In the genomic region with DNA sequence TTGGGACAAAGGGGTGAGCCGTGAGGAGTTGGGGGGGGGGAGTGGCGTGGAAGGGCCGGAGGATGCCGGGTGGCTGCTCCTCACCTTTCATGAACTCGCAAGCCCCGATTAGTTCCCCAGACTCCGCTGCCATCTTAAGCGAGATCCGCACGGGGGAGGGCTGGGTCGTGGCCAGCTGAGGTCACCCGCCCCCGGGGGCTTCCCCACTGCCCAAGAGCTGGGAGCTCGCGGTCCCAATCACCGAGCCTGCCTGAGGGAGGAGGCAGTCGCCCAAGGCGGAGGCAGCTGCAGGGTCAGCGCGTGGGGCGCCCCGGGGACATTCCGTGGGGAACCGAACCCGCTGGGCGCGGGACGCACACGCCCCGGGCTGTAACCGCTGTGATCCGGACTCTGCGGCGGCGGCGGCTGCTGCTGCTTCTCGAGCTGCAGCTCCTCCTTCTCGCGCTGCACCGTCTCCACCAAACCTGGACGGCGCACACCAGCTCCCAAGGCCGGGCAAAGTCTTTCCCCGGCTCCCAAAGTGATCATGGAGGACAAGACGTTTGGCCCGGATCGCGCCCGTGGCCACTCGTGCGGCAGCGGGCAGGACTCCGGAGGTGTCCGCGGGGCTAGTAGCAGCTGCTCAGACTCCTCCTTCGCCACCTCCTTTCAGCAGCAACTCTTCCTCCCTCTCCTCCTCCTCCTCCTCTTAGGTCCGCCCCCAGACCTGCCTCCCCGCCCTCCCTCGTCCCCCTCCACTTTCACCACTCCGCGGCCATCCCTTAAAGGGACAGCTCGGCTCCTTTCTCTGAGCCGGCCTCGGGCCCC, we compare ENCODE assay signal across 8 mouse cellular contexts. TPM values are rescaled to one million over a fixed set of nuclear protein-coding genes. Genes with fewer than 3 reads are reported as not detected.
A peak's percentile ranks its signal among the peaks of the same experiment; 100 is the strongest.
DNase-seq lines count a peak whose midpoint lies in the region; ATAC-seq lines count a peak whose summit lies in the region.

Gene Cdc14a, minus strand, starts transcription at position 680 of the 807 bp plus-strand sequence.

- no peaks in the 10 kb centered on the region for H3K9me3 ChIP-seq in hindbrain, embryonic 14.5 days (ENCODE audit: control insufficient read depth, low read length)
- H3K9me3 ChIP-seq in megakaryocyte, embryonic 14.5 days, result no peaks in the 10 kb centered on the region

- DNase-seq in cerebellum, postnatal 25 days, result peak; percentile 70 to 77
- DNase-seq in frontal cortex, postnatal 25 days (ENCODE audit: low spot score in 2 of 2), result peak; percentile 33 to 36
- DNase-seq in hindbrain, embryonic 14.5 days (ENCODE audit: low spot score), result peak; percentile 78
- DNase-seq in left cerebral cortex, adult 8-10 months (ENCODE audit: low spot score in 2 of 2), result peak; percentile 46 to 71
- peak; percentile 60 for DNase-seq in right cerebral cortex, postnatal 14 days
- peak; percentile 67 to 73 for DNase-seq in urinary bladder, postnatal 4 days (ENCODE audit: low spot score in 2 of 2)

- no peaks in the 10 kb centered on the region for H3K27me3 ChIP-seq in hindbrain, embryonic 14.5 days (ENCODE audit: control insufficient read depth, insufficient read depth, low read length)
- H3K27me3 ChIP-seq in megakaryocyte, embryonic 14.5 days (replicated peaks), result no peaks in the 10 kb centered on the region

- ATAC-seq in activated CD4-positive, CD25-positive, alpha-beta regulatory T cell, adult 4 months, result peak; percentile 38
- peak; percentile 93 for ATAC-seq in hindbrain, embryonic 14.5 days (ENCODE audit: low FRiP score)

- under 1% methylated on average over 63 of the region's 64 CpGs for WGBS in hindbrain, embryonic 14.5 days

- H3K9ac ChIP-seq in hindbrain, embryonic 14.5 days, result peak within 1 kb of the TSS; percentile 70

- H3K4me3 ChIP-seq in hindbrain, embryonic 14.5 days (replicated peaks; ENCODE audit: low read length), result peak within 1 kb of the TSS; percentile 70
- H3K4me3 ChIP-seq in megakaryocyte, embryonic 14.5 days (replicated peaks), result peak within 1 kb of the TSS; percentile 97

- H3K36me3 ChIP-seq in hindbrain, embryonic 14.5 days (replicated peaks; ENCODE audit: control insufficient read depth, insufficient read depth), result no peaks in the 10 kb centered on the region
- H3K36me3 ChIP-seq in megakaryocyte, embryonic 14.5 days (replicated peaks; ENCODE audit: low read length), result peaks cover 37% of the 10 kb centered on the region

- peaks cover 11% of the 10 kb centered on the region for H3K4me1 ChIP-seq in hindbrain, embryonic 14.5 days (replicated peaks; ENCODE audit: control insufficient read depth, insufficient read depth, low read length)
- H3K4me1 ChIP-seq in megakaryocyte, embryonic 14.5 days, result peaks cover 52% of the 10 kb centered on the region

- H3K27ac ChIP-seq in hindbrain, embryonic 14.5 days, result peak within 1 kb of the TSS; percentile 83

- H3K4me2 ChIP-seq in hindbrain, embryonic 14.5 days (replicated peaks), result peak within 1 kb of the TSS; percentile 78

RNA-seq across cellular contexts. Expression of gene Cdc14a, which starts in this region (rescaled TPM):
- polyA plus RNA-seq in activated CD4-positive, CD25-positive, alpha-beta regulatory T cell, adult 4 months (2017; shearing (Covaris generic)), result 10 to 100 TPM; 12.0 to 12.1 TPM
- 4.1 TPM in 2 replicates for polyA plus RNA-seq in hindbrain, embryonic 14.5 days (2014; fragmentation: Nextera tagmentation; extraction: Ambion mirVana)
- total RNA-seq in left cerebral cortex, adult 8-10 months (2022), result 1 to 10 TPM; 4.5 to 6.6 (median 5.5) TPM
- 0.91 and 2.2 TPM in 2 replicates for polyA plus RNA-seq in megakaryocyte, embryonic 14.5 days (2012; ENCODE audit: insufficient read depth, low replicate concordance)

Comparison
In these comparisons a context has a peak if more than half of its experiments do, and no peak if none do; other contexts are left out.
1. Peak in every context shown above with its lines: DNase-seq, ATAC-seq, H3K4me3 ChIP-seq and H3K27ac ChIP-seq.